Mouse (Mus musculus): Measurements from ENCODE around the gene 3110009E18Rik. TPM values are rescaled to one million over a fixed set of nuclear protein-coding genes. Genes with fewer than 3 reads are reported as not detected.
A peak's percentile ranks its signal among the peaks of the same experiment; 100 is the strongest.
"Not testable (repeated sequence)": the region's sequence is repeated elsewhere in the genome, so short reads cannot be mapped to it uniquely, and the experiment has no call there.

Gene 3110009E18Rik
- polyA plus RNA-seq, 1 experiment from 2014 or later: 17.6 TPM

DNA sequence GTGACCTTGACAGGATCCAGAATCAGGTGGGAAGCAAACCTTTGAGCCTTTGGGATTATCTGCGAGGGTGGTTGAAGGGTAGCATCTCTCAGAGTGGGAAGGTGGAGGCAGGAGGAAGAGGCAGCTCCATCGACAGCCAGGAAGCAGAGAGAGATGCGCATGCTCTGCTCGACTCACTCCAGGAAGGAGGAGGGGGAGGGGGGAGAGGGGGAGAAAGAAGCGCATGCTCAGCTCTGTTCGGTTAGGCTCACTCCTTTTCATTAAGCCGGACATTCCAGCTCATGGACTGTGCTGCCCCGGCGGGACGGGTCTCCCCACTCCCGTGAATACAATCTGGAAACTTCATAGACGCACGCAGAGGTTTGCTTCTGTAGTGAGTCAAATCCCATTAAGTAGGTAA, 34.3 kb upstream of the 3110009E18Rik start:
- ATAC-seq (ENCODE audit: low read depth): no peak

DNA sequence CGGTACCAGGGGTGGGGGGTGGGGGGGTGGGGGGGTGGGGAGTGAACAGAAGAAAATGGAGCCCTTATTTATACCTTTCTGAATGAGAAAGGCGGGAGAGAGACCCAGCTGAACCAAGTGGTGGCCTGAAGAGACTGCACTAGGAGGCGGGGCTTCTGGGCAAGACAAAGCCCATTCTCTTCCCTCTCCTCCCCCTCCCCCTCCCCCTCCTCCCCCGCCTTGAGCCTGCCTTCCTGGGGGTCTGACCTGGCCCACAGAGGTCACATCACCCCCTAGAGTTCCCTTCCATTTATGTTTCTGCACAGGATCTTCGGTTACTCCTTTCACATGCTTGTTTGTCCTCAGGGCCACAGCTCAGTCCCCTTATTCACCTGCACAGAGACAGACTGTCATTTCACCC, 31.8 kb upstream of the 3110009E18Rik start:
- Histone ChIP-seq H3K9me3 (no peaks in the 10 kb centered on the region; the same call in 1 of the 2 replicates), H3K27me3 (no peaks in the 10 kb centered on the region), H3K4me3 (no peak overlapping the region), H3K4me2 (no peak overlapping the region), H3K36me3 (no peaks in the 10 kb centered on the region), H3K4me1 (replicated peaks) (no peaks in the 10 kb centered on the region), H3K9ac (no peak overlapping the region), H3K27ac (replicated peaks) (no peak overlapping the region)
- 14% methylated on average over 4 of the region's 5 CpGs for whole genome bisulfite sequencing
- ATAC-seq (ENCODE audit: low read depth): no peak

More for the DNA sequence above, 34.3 kb upstream of the 3110009E18Rik start:
- Histone ChIP-seq H3K9ac (no peak overlapping the region), H3K4me3 (no peak overlapping the region), H3K4me2 (no peak overlapping the region), H3K9me3 (no peaks in the 10 kb centered on the region), H3K4me1 (replicated peaks) (0 out of 2 replicates have a peak, but pooled peaks cover 5% of the 10 kb centered on the region), H3K27me3 (no peaks in the 10 kb centered on the region), H3K36me3 (no peaks in the 10 kb centered on the region), H3K27ac (replicated peaks) (no peak overlapping the region)
- 77% methylated on average over 13 of the region's 13 CpGs for WGBS

DNA sequence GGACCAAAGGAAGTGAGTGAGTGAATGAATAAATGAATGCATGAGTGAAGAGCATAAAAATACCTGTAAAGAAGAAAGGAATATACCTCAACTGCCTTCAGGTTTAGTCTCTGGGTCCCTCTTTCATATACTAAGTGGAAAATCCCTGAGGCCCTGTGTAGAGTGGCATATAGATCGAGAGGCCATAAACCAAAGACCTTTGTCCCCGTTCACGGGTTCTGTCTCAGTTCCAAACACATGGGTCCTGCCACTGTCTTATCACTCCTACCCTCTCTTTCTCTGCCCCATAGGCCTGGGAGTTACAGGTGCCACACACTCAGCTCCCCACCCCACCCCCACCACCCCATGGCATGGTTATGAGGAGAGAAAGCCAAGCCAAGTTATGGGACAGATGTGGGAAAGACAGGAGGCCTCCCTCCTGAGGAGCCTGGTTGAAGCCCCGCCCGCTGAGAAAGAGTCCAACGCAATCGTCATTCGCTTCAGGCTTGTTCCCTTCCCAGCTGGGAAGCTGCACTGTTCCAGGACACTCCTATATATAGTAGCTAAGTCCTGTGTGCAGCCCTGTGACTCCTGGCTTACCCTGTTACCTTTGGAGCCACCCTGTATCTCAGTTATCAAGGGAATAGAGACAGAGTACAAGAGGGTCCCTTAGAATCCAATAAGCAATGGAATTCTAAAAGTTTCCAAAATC, 30.0 kb upstream of the 3110009E18Rik start:
- no peak overlapping the region for H3K27ac ChIP-seq (replicated peaks)
- H3K27me3 ChIP-seq: no peaks in the 10 kb centered on the region
- H3K4me1 ChIP-seq (replicated peaks): no peaks in the 10 kb centered on the region
- no peak for ATAC-seq (ENCODE audit: low read depth)
- H3K4me3 ChIP-seq: no peak overlapping the region
- no peak overlapping the region for H3K4me2 ChIP-seq
- no peaks in the 10 kb centered on the region; the same call in 1 of the 2 replicates for H3K9me3 ChIP-seq
- WGBS: 83% methylated on average over 8 of the region's 8 CpGs
- H3K9ac ChIP-seq: no peak overlapping the region
- no peaks in the 10 kb centered on the region for H3K36me3 ChIP-seq

DNA sequence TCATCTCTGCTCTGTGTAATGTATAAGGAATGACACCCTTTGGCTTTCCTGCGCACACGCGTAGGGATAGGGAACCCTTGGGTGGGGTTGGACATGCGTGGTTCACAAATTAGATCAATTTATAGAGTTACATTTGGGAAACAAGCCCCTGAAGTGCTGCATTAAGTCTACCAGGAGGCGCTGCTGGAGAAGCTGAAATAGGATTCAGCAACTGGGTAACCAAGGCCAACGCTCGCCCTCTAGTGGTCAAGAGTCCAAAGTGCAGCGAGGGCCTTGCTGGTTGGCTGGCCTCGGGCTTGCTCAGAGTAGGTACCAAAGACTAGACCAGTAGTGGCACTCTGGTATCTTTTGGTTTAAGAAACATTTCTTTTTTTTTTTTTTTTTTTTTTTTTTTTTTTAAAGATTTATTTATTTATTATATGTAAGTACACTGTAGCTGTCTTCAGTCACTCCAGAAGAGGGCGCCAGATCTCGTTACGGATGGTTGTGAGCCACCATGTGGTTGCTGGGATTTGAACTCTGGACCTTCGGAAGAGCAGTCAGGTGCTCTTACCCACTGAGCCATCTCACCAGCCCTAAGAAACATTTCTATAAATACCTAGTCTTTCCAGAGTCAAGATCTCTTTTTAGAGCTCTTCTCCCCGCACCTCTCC, 27.4 kb upstream of the 3110009E18Rik start:
- not testable (repeated sequence) for H3K9ac ChIP-seq; H3K9me3 ChIP-seq; H3K36me3 ChIP-seq; H3K4me1 ChIP-seq (replicated peaks); ATAC-seq (ENCODE audit: low read depth); H3K4me2 ChIP-seq; H3K4me3 ChIP-seq; H3K27me3 ChIP-seq; H3K27ac ChIP-seq (replicated peaks)
- 56% methylated on average over 11 of the region's 14 CpGs for WGBS

DNA sequence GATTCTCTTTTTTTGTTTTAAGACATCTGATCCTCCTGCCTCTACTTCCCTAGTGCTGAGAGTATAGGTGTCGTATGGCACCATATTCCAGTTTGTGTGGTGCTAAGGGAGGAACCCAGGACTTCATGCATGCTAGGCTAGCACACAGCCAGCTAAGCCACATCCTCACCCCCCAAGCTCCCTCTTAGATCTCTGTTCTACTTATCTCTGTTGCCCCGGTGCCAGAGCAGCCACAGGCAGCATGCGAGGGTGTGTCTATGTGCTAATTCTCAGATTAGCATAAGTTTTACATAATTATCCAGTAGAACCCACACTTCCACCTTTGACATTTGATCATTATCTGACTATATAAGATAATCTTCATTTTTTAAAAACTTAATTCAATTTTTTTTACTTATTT, 26.1 kb upstream of the 3110009E18Rik start:
- Histone ChIP-seq H3K9ac (no peak overlapping the region), H3K4me1 (replicated peaks) (no peaks in the 10 kb centered on the region), H3K36me3 (no peaks in the 10 kb centered on the region), H3K4me3 (no peak overlapping the region), H3K27me3 (no peaks in the 10 kb centered on the region), H3K9me3 (no peaks in the 10 kb centered on the region; the same call in 1 of the 2 replicates), H3K4me2 (no peak overlapping the region), H3K27ac (replicated peaks) (no peak overlapping the region)
- no peak for ATAC-seq (ENCODE audit: low read depth)
- WGBS: 82% methylated on average over 3 of the region's 3 CpGs

DNA sequence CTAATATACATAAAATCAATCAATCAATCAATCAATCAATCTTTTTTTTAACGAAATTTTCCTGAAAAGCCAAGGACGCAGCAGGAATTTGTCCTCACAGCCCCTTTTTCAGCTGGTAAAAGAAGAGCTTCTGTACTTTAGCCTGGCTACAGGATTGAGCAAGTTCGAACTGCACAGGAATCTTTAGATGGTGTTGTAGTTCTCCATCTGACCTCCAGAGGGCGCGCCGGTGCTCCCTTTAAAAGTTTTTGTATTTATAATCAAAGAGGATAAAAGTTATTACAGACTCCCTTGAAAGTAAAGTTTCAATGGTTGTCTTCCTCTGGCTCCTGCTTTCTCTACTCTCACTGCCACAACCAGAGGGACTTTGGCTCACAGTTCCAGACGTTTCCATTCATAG, 22.7 kb upstream of the 3110009E18Rik start:
- 10% methylated on average over 7 of the region's 7 CpGs for WGBS

DNA sequence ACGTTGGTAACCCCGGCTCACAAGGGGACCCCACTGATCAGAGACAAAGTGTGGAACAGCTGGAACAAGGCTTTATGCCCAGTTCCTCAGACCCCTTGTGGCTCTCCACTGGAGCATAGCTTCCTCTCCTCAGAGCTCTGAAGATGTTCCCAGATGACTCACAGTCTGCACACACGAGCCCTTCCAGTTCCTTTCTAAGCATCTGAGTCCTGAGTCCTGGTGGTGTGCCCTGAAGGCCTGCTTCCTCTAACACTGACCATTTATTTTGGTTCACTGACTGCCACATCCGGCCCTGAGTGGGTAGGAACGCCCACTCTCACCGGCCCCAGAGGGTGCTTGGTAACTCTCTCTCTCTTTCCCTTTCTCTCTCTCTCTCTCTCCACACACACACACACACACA, 21.5 kb upstream of the 3110009E18Rik start:
- no peaks in the 10 kb centered on the region for H3K9me3 ChIP-seq
- no peak for ATAC-seq (ENCODE audit: low read depth)
- WGBS: 54% methylated on average over 6 of the region's 6 CpGs

More for the DNA sequence above, 22.7 kb upstream of the 3110009E18Rik start:
- Histone ChIP-seq H3K27me3 (no peaks in the 10 kb centered on the region), H3K9ac (no peak overlapping the region), H3K36me3 (no peaks in the 10 kb centered on the region), H3K4me3 (no peak overlapping the region), H3K4me2 (no peak overlapping the region), H3K27ac (replicated peaks) (no peak overlapping the region), H3K9me3 (no peaks in the 10 kb centered on the region), H3K4me1 (replicated peaks) (no peaks in the 10 kb centered on the region)
- ATAC-seq (ENCODE audit: low read depth): no peak

DNA sequence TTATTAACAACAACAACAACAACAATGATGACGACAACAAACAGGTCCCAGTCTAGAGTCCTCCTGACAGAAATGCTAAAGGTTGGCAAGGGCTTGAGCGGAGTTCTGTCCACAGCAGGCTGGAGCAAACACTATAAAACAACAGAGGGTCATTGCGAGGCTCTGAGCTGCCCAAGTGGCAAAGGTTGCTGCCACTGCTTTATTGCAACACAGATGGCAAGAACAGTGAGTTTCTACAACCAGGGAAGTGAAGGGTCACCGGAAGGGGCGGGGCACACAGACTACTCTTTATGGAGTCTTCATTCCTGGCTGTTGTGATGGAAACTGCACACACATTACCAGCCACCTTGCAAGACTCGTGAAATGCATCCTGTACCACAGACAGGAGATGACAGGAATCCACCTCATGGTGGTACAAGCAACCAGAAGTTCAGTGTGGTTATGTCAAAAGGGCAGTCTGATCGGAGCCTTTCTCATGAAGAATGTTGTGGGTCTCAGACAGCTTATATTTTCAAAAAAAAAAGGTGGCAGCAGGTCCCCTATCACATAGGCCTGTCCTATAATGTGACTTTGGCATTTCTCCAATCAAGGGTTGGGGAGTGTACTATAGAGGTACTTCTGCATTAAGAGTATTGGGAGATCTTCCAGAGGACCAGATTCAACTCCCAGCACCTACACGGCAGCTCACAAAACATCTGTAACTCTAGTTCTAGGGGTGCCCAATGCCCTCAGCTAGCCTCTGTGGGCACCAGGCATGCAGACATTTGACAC, 20.3 kb upstream of the 3110009E18Rik start:
- H3K4me1 ChIP-seq (replicated peaks): no peaks in the 10 kb centered on the region
- no peak overlapping the region for H3K27ac ChIP-seq (replicated peaks)
- H3K27me3 ChIP-seq: no peaks in the 10 kb centered on the region
- no peaks in the 10 kb centered on the region for H3K36me3 ChIP-seq
- H3K9ac ChIP-seq: no peak overlapping the region
- no peaks in the 10 kb centered on the region for H3K9me3 ChIP-seq
- ATAC-seq (ENCODE audit: low read depth): no peak
- WGBS: 66% methylated on average over 8 of the region's 8 CpGs
- H3K4me3 ChIP-seq: no peak overlapping the region
- no peak overlapping the region for H3K4me2 ChIP-seq

More for the DNA sequence above, 21.5 kb upstream of the 3110009E18Rik start:
- H3K4me1 ChIP-seq (replicated peaks): no peaks in the 10 kb centered on the region
- no peak overlapping the region for H3K9ac ChIP-seq
- H3K36me3 ChIP-seq: no peaks in the 10 kb centered on the region
- H3K27ac ChIP-seq (replicated peaks): no peak overlapping the region
- no peaks in the 10 kb centered on the region for H3K27me3 ChIP-seq
- no peak overlapping the region for H3K4me3 ChIP-seq
- H3K4me2 ChIP-seq: no peak overlapping the region

DNA sequence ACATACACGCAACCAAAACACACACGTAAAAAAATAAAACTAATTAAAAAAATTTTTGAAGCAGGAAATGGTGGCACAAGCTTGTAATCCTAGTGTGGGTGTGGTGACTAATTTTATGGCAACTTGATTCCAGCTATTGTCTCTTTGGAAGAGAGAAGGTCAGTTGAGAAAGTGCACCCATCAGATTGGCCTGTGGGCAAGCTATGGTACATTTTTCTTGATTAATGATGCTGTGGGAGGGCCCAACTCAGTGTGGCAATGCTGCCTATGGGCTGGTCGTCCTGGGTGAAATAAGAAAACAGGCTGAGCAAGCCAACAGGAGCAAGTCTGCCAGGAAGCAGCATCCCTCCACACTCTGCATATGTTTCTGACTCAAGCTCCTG, 19.8 kb upstream of the 3110009E18Rik start:
- no peak overlapping the region for H3K4me2 ChIP-seq
- 88% methylated on average over 3 of the region's 3 CpGs for WGBS
- no peak for ATAC-seq (ENCODE audit: low read depth)

DNA sequence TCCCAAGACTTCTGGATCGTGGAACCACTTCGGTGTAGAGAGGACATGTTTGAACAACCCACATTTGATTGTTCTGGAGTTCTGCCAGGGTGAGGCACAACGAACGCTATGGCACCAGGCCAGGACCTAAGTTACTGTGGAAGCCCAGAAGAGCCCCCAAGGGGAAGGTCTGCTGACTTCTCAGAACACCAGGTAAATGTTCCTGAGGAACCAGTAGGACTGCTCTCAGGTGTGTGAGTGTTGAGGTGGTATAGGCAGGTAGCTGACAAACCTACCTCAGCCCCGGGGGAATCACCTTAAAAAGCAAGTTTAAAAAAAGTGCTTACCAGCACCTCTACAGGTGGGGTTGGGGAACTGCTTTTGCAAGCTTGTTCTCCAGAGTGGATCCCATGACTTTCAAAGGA, 15.4 kb upstream of the 3110009E18Rik start:
- H3K4me3 ChIP-seq: no peak overlapping the region
- H3K4me2 ChIP-seq: no peak overlapping the region
- no peaks in the 10 kb centered on the region for H3K4me1 ChIP-seq (replicated peaks)
- ATAC-seq (ENCODE audit: low read depth): no peak
- H3K9me3 ChIP-seq: no peaks in the 10 kb centered on the region
- H3K27ac ChIP-seq (replicated peaks): no peak overlapping the region
- H3K27me3 ChIP-seq: no peaks in the 10 kb centered on the region
- no peak overlapping the region for H3K9ac ChIP-seq
- no peaks in the 10 kb centered on the region for H3K36me3 ChIP-seq
- WGBS: 76% methylated on average over 5 of the region's 5 CpGs

More for the DNA sequence above, 19.8 kb upstream of the 3110009E18Rik start:
- H3K4me1 ChIP-seq (replicated peaks): no peaks in the 10 kb centered on the region
- no peaks in the 10 kb centered on the region for H3K27me3 ChIP-seq
- no peak overlapping the region for H3K27ac ChIP-seq (replicated peaks)
- no peak overlapping the region for H3K9ac ChIP-seq
- no peaks in the 10 kb centered on the region for H3K9me3 ChIP-seq
- no peaks in the 10 kb centered on the region for H3K36me3 ChIP-seq
- no peak overlapping the region for H3K4me3 ChIP-seq

DNA sequence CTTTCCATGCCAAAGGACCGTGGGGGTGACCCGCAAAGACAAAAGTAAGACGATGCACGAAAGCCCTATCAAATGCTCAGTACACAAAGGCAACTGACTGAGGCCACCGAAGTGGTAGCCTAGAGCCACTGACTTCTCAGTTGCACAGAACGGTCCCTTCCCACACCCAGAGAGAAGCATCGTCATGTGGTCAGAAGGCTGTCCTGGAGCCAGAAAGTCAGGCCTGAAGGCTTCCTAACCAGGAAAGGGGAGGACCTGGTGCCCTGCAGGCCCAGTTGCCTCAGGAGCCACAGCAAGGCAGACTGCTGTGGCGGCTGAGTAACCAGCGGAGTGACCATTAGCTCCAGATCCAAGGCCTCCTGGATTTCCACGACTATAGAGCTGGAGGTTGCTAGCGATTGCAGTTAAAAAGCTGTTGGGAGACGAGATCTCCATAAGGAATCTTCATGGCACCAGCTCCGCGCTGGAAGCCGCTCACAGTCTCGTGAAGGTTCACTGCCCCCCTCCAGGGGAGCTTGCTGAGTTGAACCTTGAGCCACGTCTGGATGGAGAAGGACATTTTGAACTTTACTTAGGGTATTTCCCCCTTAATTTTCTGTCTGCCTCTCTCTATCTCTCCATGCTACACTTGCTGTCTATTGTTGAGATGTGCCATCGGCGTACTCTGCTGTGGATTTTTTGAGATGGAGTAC, 11.1 kb upstream of the 3110009E18Rik start:
- Histone ChIP-seq H3K4me2 (no peak overlapping the region), H3K4me3 (no peak overlapping the region), H3K27ac (replicated peaks) (no peak overlapping the region), H3K4me1 (replicated peaks) (peaks cover 3% of the 10 kb centered on the region), H3K36me3 (peaks cover 31% of the 10 kb centered on the region), H3K27me3 (no peaks in the 10 kb centered on the region), H3K9ac (no peak overlapping the region), H3K9me3 (0 out of 2 replicates have a peak, but pooled peaks cover 4% of the 10 kb centered on the region)
- 89% methylated on average over 19 of the region's 19 CpGs for WGBS
- ATAC-seq (ENCODE audit: low read depth): no peak

DNA sequence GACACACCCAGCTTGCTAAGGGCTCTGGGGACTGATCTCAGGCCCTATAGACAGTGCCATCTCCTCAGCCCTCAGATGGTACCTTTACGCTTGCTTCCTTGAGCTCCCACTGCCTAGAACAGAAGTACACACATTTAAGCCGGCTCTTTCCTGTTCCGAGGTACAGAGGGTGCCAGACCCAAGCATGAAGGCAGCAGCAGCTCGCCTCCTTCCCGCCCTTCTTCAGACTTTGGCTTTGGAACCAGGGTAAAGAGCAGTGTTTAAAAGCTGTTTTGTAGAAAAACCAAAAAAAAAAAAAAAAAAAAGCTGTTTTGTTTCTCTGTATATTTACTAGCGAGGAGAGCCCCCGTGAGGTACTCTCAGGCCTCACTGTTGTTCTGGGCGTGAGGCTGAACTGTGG, 9.2 kb upstream of the 3110009E18Rik start:
- 0 out of 2 replicates have a peak, but pooled peaks cover 4% of the 10 kb centered on the region for H3K9me3 ChIP-seq
- no peak for ATAC-seq (ENCODE audit: low read depth)
- peaks cover 40% of the 10 kb centered on the region for H3K36me3 ChIP-seq
- 0 out of 2 replicates have a peak overlapping the region, but pooled peaks have one; percentile 24 for H3K27ac ChIP-seq (replicated peaks)
- no peaks in the 10 kb centered on the region for H3K27me3 ChIP-seq
- no peak overlapping the region for H3K4me3 ChIP-seq
- H3K4me2 ChIP-seq: no peak overlapping the region
- 87% methylated on average over 8 of the region's 8 CpGs for WGBS
- H3K9ac ChIP-seq: no peak overlapping the region
- peaks cover 15% of the 10 kb centered on the region for H3K4me1 ChIP-seq (replicated peaks)

Measured in neural tube, embryonic 13.5 days (tissue).